Mouse (Mus musculus) thymus, adult 2 months (tissue): ENCODE data around the gene Fam168a.

ENCODE experiments used
- CTCF ChIP-seq: fragments of 200-500 bp; IDR thresholded peaks from 2 replicates; pipeline ENCODE4 v1.5.1; 2012; ENCODE audit warnings: mild to moderate bottlenecking, control low read depth, low read length, moderate library complexity, borderline replicate concordance; ENCODE audit not compliant: control insufficient read depth, poor library complexity, insufficient read depth; ENCODE audit errors: extremely low read depth
- POLR2A ChIP-seq: fragments of 200-500 bp; IDR thresholded peaks from 2 replicates; pipeline ENCODE4 v1.6.1; 2012; ENCODE audit warnings: mild to moderate bottlenecking, low read length, control low read depth, moderate library complexity; ENCODE audit not compliant: control insufficient read depth, poor library complexity, insufficient read depth; ENCODE audit errors: extremely low read depth

DNA sequence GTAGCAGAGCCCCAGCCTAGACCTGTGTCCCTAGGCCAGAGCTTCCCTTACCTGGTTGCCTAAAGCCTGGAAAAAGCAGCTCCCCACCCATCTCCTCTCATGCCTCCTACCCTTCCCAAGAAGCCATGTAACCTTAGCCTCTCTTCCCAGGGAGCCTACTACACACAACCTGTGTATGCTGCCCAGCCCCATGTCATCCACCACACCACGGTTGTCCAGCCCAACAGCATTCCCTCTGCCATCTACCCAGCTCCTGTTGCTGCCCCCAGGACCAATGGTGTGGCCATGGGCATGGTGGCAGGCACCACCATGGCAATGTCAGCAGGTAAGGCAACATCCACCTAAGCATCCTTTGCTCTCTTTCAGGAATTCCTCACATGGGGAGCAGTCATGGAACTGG lies 127.4 kb downstream of the Fam168a start:
- TF ChIP-seq CTCF (no peak), POLR2A (no peak)
